Mouse (Mus musculus): ENCODE data around the gene Tceal3. TPM values are rescaled to one million over a fixed set of nuclear protein-coding genes. Genes with fewer than 3 reads are reported as not detected.
"Not testable (repeated sequence)": the region's sequence is repeated elsewhere in the genome, so short reads cannot be mapped to it uniquely, and the experiment has no call there.

The Tceal3 gene
- polyA plus RNA-seq, 1 experiment from 2014 or later = 33.9 TPM

DNA sequence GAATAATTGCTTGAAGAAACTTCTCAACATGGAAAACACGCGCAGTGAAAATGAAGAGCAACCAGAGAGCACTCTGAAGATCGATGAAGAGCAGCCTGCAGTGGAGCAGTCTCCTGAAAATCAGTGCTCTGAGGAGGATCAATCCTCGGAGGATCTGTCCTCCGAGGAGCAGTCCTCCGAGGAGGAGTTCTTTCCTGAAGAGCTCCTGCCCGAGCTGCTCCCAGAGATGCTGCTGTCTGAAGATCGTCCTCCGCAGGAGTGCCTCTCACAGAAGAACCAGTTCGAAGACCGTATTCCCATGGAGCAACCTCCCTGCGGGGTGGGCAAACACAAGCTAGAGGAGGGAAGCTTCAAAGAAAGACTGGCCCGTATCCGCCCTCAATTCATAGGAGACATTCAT, 118.1 kb downstream of the Tceal3 start:
- 24% methylated on average over 14 of the region's 14 CpGs for WGBS
- peak overlapping the region; percentile 50 for H3K4me3 ChIP-seq
- peak overlapping the region; percentile 62 for H3K4me2 ChIP-seq
- peak; percentile 31 for ATAC-seq
- H3K27ac ChIP-seq = peak overlapping the region; percentile 87
- no peaks in the 10 kb centered on the region for H3K4me1 ChIP-seq
- H3K9ac ChIP-seq = peak overlapping the region; percentile 75
- no peaks in the 10 kb centered on the region for H3K27me3 ChIP-seq
- no peaks in the 10 kb centered on the region for H3K36me3 ChIP-seq (ENCODE audit: poor library complexity, severe bottlenecking)
- H3K9me3 ChIP-seq (replicated peaks) = no peaks in the 10 kb centered on the region

DNA sequence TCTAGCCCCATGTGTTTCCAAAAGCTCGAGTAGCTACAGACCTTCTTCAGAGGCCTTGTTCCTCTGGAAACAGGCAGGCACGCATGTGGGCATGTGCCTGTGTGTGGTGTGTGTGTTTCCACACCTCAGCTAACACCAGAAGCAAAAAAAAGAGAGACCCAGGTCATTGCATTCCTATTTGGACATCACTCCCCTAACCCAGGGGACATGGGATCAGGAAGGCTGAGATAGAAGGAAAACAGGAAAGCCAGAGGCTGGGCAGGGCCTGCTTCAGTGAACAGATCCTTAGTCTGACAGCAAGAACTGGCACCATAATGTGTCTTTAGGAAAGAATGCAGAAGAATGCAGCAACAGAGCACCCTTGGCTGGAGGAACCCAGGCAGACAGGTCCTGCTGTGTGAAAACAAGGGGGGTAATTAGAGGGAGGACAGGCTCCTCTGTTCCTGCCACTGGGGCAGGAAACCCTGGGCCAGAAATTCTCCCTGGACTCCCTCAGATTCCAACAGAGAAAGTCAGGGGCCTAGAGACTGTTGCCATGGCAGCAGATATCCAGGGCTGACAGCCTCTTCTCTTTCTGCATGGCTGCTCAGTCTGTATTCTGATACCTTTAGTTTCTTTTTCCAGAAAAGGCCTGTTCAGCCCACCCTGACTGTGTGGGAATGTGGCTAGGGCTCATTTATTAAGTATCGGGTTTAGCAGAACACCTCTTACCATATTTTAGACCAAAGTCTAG, 124.3 kb downstream of the Tceal3 start:
- peak overlapping the region; percentile 31 for H3K27ac ChIP-seq
- not testable (repeated sequence) for H3K4me2 ChIP-seq; H3K9ac ChIP-seq; H3K4me3 ChIP-seq; H3K9me3 ChIP-seq (replicated peaks); H3K4me1 ChIP-seq; H3K27me3 ChIP-seq; H3K36me3 ChIP-seq (ENCODE audit: poor library complexity, severe bottlenecking)
- WGBS = 23% methylated on average over 3 of the region's 3 CpGs
- peak; percentile 89 for ATAC-seq

Other genes with a start within 250 kb of the Tceal3 start
- not detected in 2 replicates for gene Kir3dl1, start 72.8 kb upstream of the Tceal3 start, polyA plus RNA-seq (2015; fragmentation: Nextera tagmentation; extraction: Ambion mirVana)
- gene Kir3dl2, start 46.8 kb upstream of the Tceal3 start, polyA plus RNA-seq (2015; fragmentation: Nextera tagmentation; extraction: Ambion mirVana) = 0.15 and 0.20 TPM in 2 replicates
- 17.2 and 18.7 TPM in 2 replicates for gene Tceal1, start 117.1 kb downstream of the Tceal3 start, polyA plus RNA-seq (2015; fragmentation: Nextera tagmentation; extraction: Ambion mirVana)
- gene Morf4l2, start 152.8 kb downstream of the Tceal3 start, polyA plus RNA-seq (2015; fragmentation: Nextera tagmentation; extraction: Ambion mirVana) = 547 and 561 TPM in 2 replicates
- 0.13 TPM in 1 of 2 replicates, not detected in the other for gene Glra4, start 189.3 kb downstream of the Tceal3 start, polyA plus RNA-seq (2015; fragmentation: Nextera tagmentation; extraction: Ambion mirVana)
- 9.7 and 10.7 TPM in 2 replicates for gene Plp1, start 231.8 kb downstream of the Tceal3 start, polyA plus RNA-seq (2015; fragmentation: Nextera tagmentation; extraction: Ambion mirVana)